Mouse (Mus musculus) 3134 (cell line): Measurements from ENCODE around the gene Hoxd10.

ENCODE experiments used
- DNase-seq: peaks from one replicate; pipeline ENCODE4 v3.0.0-alpha.2; 2011; ENCODE audit warnings: low spot score; ENCODE audit not compliant: insufficient read length; ENCODE audit errors: extremely low read depth

The Hoxd10 gene

GRCm38 (mm10) chr2:74679980-74680379, 11.7 kb upstream of the Hoxd10 start:
- no peak for DNase-seq

- no peak for DNase-seq
These were observed 10.9 kb upstream of the Hoxd10 start for GRCm38 (mm10) chr2:74680561-74681398.

GRCm38 (mm10) chr2:74681594-74682531, 9.9 kb upstream of the Hoxd10 start:
- DNase-seq: no peak

GRCm38 (mm10) chr2:74682796-74683195, 8.9 kb upstream of the Hoxd10 start:
- DNase-seq: no peak

GRCm38 (mm10) chr2:74683471-74683951, 8.2 kb upstream of the Hoxd10 start:
- no peak for DNase-seq

- DNase-seq: no peak
These were observed 7.6 kb upstream of the Hoxd10 start for GRCm38 (mm10) chr2:74684106-74684505.

- no peak for DNase-seq
These were observed 6.6 kb upstream of the Hoxd10 start for GRCm38 (mm10) chr2:74685059-74685603.

- DNase-seq: no peak
These were observed 5.3 kb upstream of the Hoxd10 start for GRCm38 (mm10) chr2:74686301-74686987.

GRCm38 (mm10) chr2:74686988-74687697, 4.6 kb upstream of the Hoxd10 start:
- DNase-seq: no peak

GRCm38 (mm10) chr2:74687698-74688555, 3.8 kb upstream of the Hoxd10 start:
- no peak for DNase-seq

GRCm38 (mm10) chr2:74688795-74689573, 2.7 kb upstream of the Hoxd10 start:
- DNase-seq: no peak

- DNase-seq: no peak
These were observed 2.0 kb upstream of the Hoxd10 start for GRCm38 (mm10) chr2:74689574-74690337.

GRCm38 (mm10) chr2:74690338-74690716, 1.4 kb upstream of the Hoxd10 start:
- no peak for DNase-seq

GRCm38 (mm10) chr2:74691995-74692807, 477 bp downstream of the Hoxd10 start:
- DNase-seq: no peak

- no peak for DNase-seq
These were observed 1.2 kb downstream of the Hoxd10 start for GRCm38 (mm10) chr2:74692808-74693431.

- DNase-seq: no peak
These were observed 1.7 kb downstream of the Hoxd10 start for GRCm38 (mm10) chr2:74693432-74693827.
